Mouse (Mus musculus): ENCODE measurements around the gene Avil.

- no peak for TF ChIP-seq POLR2A (IDR thresholded peaks at IDR 0.05; ENCODE audit: low read depth, low read length)
- no peak for TF ChIP-seq CTCF (IDR thresholded peaks at IDR 0.05; ENCODE audit: extremely low read depth, insufficient read depth, insufficient read length, insufficient replicate concordance)
Observed at GRCm38 (mm10) chr10:127058708-127059107, 58.2 kb downstream of the Avil start.
